Mouse (Mus musculus): ENCODE results near the gene Pusl1.
A peak's percentile ranks its signal among the peaks of the same experiment; 100 is the strongest.

The Pusl1 gene

DNA sequence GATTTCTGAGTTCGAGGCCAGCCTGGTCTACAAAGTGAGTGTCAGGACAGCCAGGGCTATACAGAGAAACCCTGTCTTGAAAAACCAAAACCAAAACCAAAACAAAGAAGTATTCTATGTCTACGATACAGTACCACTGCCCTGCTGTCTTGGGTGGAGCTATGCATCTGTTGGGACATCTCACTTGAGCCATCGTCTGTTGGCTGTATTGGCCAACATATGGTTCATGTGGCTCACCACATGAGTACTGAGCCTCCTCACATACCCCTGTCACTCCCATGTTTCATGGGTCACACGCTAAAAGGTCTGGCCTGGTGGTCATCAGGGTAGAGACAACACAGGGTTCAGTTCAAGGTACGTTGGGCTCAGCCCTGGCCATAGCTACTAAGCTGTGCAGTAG lies 5.3 kb downstream of the Pusl1 start:
- no peak for DNase-seq (ENCODE audit: low spot score)

DNA sequence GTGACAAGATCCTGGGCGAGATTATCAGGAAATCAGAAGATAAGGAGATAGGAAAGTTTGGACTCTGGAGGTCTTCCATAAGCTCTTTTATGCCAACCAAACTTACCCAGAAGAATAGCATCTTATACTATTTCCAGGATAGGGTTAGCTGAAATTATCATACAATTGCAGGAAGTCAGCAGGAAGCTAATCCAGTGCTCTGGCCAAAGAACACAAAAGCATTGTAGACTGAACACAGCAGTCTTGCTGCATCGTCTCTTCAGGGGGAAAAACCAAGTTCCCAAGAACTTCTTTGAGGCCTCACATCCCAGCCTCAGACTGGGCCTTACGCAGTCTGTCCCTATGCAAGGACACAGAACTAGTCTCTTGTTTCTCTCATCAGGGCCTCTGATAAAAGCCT lies 8.0 kb downstream of the Pusl1 start:
- DNase-seq (ENCODE audit: low spot score), result no peak

DNA sequence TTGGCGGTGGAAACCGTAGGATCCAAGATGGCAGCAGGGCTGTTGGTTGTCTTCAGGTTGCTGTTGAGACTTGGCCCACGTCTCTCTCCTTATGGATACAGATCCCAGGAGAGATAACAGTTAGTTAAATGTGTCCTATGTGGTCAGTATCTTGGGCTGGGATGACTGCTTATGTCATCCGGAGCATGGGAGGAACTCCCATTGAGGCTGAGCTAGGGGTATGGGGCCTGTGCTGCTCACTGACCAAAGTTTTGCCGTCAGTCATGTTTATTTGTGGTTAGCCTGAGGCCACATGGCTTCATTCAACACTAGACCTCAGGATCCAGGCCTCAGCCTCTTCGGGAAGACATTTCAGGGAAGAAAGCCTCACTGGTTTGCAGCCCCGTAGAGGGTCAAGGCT lies 20.2 kb downstream of the Pusl1 start:
- no peak for DNase-seq (ENCODE audit: low spot score)

DNA sequence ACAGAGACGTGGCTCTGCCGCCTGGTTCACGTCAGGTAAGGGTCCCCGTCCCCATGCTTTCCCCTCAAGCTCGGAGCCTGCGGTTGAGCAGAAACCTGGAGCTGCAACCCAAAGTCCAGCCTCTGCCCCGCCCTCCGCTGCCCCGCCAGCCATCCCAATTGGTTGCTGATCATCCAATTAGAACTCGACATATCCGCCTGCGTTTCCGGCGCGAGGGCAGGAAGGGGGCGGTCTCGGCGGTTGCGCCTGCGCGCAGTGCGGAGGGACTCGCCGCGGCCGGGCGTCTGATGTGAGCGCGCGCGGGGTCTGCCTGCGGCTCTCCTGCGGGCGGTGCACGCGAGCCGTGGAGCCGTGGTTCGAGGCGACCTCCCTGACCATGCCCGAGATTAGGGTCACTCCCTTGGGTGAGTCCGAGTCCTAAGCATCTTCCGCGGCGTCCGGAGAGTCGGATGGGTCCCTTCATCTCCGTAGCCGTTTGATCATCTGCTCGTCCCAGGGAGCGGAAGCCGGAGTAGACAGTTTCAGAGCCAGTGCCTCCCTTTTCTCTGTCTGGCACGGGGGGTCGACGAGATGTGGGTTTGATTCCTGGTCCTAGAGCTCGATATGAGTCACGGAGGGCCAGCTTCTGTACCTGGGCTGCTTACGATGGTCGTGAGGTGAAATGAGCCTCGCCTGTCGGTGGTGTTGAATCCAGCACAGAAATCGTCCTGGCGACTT lies 22.1 kb downstream of the Pusl1 start, which contains the start of the genes Cptp and Ints11:
Cptp (minus strand) TSS at position 124 of the 717 bp plus-strand sequence.
Ints11 (plus strand) TSS at position 230 of the 717 bp plus-strand sequence.
- peak; percentile 93 for DNase-seq (ENCODE audit: low spot score)

DNA sequence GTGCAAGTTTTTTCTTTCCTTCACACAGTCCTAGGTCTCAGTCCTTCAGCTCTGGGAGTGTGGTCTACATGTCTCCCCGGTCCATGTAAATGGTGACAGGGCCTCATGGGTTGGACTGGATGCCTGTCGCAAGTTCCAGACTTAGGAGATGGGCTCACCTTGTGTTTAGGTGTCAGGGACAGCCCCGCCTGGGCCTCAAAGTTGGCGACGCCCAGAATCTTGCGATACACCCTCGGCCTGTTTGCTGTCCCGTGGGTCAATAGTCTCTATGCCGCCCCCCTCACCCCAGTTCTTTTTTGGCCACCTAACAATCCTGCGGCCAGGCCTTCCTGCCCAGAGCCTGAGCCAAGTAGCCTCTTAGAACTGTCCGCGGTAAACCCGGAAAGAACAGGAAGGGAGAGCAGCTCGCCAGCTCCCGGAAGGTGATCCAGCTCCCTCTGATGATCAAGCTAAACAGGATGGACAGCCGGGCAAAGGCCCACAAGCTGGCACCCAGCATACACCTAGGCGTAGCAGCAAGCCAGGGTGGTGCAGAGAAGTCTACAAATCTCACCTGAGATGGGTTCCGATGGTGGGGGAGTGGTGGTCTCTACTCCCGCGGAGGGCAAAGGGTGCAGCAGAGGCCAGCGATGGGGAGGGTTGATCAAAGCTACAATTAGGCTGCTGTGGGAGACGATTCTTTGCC lies 22.8 kb downstream of the Pusl1 start:
- no peak for DNase-seq (ENCODE audit: low spot score)

DNA sequence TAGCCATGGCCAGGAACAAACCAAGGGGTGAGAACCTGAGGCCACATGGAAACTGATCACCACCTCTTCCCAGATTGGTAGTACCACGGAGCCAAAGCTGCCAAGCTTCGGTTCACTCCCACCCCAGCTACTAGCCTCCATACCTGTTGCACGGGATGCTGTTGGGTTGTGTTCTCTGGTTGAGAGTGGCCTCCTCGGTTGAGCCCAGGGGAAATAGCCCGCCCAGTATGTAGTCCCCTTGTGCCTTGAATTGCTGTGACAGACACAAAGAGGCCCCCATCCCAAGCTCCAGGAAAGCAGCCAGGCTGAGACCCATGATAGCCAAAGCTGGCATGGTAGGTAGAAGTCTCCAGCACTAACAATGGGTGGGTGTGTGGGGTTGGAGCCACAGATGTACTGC lies 28.6 kb downstream of the Pusl1 start, which contains the start of gene Tas1r3:
Tas1r3 (minus strand) TSS at position 362 of the 400 bp plus-strand sequence.
- no peak for DNase-seq (ENCODE audit: low spot score)

DNA sequence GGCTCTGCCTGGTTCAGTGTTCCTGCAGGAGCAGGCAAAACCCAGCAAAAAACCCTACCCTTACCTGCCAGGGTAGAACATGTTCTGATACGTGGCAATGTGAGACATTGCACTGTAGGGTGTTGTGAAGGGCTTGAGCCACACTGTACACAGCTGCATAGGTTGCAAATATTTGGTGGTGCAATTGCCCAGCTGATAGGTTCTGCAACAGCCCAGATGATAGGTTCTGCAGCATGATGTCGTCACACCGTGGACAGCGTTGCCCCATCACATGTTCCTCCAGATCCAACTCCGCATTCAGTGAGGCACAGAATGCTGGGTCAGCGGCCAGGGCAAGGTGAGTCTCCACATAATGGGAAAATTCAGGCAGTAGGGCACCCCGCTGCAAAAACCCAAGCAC lies 29.8 kb downstream of the Pusl1 start:
- DNase-seq (ENCODE audit: low spot score), result no peak

DNA sequence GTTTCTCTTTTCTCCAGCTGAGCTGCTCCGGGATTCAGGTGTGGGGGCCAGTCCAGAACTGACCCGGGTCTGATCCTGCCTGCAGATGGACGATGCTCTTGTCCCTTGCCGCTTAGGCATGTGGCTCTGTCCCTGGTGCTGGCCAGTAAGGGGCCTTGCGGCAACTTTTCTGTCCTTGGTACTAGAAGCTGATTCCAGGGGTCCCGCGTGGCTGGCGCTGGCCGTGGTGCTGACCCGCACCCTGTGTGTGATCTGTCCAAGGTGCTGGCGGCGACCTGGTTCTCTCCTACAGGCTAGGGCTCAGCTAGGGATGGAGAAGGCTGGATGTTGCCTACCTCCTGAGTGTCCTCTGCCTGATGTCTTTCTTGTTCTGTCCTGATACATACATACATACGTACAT lies 32.3 kb downstream of the Pusl1 start:
- DNase-seq (ENCODE audit: low spot score), result peak; percentile 58

DNA sequence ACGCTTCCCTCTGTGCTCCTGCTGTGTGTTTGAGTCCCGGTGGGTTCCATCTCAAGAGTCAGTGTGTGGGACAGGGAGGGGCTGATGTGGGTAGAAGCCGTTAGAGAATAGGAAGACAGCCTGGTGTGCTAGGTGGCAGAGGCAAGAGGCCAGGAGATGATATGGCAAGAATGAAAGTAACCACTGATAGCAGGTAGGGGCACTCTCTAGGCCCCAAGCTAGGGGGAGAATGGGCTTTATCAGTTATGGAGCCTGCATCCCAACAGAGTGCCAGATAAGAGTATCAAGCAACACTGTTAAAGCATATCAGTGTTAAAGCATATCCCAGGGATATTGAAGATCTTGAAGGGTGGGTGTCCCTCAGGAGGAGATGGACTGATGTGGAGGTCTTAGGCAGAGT lies 34.7 kb downstream of the Pusl1 start:
- DNase-seq (ENCODE audit: low spot score), result no peak

DNA sequence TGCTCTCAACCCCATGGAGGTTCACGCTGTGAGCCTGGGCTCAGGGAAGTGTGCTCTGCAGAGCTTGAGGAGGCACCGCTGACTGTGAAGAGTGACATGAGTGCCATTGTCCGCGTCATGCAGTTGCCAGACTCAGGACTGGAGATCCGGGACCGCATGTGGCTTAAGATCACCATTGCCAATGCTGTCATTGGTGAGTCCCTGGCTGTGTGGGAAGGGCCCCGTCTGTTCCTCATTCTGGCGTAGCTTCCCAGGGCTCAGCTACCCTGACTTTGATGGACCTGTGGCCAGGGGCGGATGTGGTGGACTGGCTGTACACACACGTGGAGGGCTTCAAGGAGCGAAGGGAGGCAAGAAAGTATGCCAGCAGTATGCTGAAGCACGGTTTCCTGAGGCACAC lies 35.5 kb downstream of the Pusl1 start:
- no peak for DNase-seq (ENCODE audit: low spot score)

DNA sequence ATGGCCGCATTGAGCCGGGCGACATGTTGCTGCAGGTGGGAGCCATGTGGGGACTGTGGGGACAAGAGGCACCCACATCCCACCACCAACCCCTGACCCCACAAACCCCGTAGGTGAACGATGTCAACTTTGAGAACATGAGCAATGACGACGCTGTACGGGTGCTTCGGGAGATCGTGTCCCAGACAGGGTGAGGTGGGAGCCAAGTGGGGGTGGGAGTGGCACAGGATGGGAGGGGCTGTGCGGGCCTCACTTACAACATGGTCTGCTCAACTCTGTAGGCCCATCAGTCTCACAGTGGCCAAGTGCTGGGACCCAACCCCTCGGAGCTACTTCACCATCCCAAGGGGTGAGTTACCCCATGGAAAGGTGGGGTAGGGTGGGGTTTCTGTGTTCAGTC lies 36.6 kb downstream of the Pusl1 start:
- DNase-seq (ENCODE audit: low spot score), result no peak

DNA sequence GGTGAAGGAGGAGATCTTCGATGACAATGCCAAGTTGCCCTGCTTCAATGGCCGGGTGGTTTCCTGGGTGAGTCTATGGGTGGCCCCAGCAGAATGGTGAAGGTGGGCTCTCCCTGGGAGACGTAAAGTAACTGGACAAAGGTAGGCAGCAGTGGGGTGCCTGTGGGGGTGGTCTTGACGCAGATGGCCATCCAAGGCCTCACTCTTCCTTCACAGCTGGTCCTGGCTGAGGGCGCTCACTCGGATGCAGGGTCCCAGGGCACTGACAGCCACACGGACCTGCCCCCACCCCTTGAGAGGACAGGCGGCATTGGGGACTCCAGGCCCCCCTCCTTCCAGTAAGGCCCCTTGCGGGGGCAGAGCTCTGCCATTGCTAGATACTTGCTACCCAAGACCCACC lies 38.2 kb downstream of the Pusl1 start:
- no peak for DNase-seq (ENCODE audit: low spot score)

DNA sequence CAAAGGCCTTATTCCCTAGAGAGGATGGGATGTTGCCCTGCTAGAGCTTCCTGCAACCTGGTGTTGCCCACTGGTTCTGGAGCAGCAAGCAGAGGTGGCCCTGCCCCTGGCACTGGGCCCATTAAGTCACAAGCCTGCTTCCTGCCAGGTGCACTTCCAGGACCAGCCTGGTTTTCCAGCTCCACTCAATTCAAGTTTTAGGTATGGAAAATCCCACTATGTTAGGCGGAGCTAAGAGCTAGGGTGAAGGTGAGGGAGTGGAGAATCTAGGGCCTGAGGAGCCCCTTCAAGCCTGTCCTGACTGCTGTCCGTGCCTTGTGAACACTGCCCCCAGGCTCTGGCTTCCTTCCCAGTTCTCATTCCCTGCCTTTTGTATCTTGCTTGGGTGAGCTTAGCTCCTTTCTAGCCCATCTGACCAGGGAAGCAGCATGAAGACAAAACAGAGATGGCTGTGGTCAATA lies 39.6 kb downstream of the Pusl1 start:
- DNase-seq (ENCODE audit: low spot score), result no peak

DNA sequence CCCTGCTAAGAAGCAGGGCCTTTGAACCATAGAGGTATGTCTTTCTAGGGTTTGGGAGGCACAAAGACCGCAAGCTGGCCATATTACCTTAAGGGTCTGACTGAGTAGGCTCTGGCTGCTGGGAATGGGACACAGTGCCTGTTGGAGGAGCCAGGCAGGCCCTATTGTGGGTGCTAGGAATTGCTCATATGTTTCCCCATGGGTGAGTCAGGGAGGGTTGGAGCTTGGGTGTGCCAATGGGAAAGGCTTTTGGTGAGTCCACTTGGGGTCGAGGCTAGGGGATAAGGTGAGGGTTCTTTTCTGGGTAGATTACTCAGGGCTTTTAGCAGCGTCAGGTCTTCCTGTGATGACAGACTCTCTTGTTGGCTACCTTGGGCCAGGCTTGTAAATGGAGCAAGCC lies 40.2 kb downstream of the Pusl1 start:
- no peak for DNase-seq (ENCODE audit: low spot score)

DNA sequence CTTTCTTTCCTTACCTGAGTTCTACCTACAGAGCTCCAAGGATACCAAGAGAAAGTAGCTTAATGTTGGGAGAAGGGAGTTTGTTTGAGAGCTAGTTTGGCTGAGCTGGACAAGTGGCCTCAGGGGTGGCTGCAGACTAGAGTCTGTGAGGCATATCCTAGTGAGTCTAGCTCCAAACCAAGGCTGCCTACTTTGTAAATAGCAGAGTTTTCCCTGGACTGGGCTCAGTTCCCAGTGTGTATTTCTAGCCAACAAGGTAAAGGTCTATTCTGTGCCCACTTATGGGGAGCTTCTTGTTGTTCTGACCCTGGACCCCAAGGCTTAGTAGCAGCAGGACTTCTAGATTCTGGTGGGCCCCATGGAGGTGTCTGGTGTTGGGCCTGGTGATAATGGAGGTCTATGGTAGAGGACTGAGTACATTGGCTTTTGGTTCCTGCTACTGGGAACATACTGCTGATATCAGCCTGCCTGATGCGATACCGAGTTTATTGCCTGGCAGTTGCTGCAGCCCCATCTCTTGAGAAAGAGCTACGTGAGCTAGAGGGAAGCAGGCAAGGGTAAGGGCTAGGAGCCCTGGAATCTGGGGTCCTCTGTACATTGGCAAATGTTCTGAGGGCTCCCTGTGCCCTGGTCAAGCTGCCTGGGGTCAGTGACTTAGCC lies 41.7 kb downstream of the Pusl1 start:
- DNase-seq (ENCODE audit: low spot score), result no peak

DNA sequence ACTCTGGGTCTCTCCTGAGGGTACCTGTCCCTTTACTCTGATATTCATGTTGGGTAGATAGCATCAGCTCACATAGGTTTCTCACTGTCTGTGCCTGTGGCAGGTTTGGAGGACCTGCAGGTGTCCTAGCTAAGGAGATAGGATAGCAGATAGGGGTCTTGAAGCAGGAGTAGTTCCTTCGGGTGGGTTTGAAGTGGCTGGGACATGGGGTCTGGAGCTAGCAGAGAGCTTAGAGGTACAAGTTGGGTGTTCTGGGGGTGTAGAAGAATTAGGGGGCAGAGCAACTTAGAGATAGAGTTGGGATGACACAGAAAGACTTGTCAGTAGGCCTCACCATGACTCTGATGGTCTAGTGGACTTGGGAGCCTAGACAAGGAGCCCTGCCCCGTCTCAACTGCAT lies 42.2 kb downstream of the Pusl1 start:
- no peak for DNase-seq (ENCODE audit: low spot score)

DNA sequence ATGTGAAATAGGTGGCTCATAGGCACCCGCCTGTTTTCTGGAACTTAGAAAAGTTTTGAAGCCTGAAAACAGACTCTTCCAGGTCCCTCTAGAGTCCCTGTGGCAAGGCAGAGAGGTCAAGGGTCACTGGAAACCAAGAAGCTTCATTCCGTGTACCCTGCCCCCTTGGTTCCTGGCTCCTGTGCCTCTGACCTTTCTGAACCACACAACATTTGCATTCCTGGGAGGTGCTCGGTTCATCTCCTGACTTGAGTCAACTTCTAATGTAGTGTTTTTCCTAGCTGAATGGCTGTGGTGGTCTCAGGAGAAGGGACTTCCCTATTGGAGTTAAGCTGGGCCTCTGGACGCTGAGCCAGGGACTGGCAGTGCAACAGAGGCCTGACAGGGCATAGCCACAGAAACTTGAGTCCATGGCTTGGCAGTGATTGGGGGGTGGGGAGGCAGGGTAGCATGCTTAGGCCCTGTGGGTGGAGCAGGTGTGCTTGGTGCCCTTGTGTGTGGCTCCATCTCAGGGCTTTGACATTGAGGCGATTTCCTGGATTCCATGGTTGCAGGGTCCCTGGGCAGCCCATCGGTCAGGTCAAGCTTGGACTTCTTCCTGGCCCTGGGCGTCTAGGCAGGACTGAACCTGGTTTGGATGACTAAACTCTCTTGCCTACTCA lies 43.0 kb downstream of the Pusl1 start:
- DNase-seq (ENCODE audit: low spot score), result no peak

DNA sequence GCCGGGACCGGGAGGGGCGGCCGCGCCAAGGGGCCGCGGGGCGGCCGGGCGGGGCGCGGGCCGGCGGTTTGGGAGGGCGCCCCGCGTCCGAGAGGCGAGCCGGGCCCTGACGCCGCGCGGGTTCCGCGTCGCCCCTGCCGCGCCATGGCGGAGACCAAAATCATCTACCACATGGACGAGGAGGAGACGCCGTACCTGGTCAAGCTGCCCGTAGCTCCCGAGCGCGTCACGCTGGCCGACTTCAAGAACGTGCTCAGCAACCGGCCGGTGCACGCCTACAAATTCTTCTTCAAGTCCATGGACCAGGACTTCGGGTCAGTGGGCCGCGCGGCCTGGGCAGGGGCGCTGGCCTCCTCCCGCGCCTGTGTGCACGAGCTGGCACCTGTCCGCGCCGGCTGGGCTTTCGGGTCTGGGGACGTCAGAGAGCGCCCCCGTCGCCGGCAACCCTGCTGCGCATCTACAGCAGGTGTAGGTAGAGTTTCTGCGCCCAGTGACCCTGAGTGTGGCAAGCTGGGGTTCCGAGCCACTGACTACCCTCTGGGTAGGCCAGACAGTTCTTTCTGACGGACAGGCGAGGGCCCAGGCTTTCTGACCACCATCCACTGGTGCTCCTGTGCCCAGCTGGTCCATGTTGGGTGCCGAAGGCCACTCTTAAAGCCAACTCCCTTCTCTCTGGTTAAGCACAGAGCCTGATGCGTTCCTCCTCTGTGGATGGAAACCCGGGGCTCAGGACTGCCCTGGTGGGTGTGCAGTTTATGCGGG lies 43.8 kb downstream of the Pusl1 start:
- DNase-seq (ENCODE audit: low spot score), result no peak

DNA sequence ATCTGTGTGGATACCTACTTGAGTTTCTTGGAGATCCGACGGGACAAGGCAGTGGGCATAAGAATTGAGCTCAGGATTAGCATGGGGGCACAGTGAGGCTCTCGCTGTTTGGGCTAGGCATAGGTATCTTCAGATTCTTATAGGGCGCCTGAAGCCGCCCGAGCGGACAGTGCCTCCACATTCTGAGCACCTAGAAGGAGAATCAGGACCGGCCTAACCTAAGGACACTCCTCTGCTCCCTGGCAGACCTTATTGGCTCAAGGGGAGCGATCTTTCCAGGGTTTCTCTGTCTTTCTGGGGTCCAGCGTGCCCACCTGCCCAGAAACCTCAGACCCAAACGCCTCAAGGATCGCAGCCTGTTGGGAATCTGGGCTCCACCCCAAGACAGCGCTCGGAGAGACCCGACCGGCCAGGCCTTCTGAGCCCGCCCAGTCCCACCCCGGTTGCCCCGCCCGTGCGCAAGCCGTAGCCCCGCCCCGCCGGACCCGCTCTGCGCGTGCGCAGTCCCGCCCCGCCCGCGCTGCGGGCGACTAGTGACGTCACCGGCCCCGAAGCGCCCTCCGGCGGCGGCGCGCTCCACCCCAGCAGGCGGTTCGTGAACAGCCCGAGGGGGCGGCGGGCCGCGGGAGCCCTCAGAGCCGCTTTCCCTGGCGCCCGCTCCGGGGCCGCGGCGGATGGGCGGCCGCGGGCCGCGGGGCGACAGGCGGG lies 44.6 kb downstream of the Pusl1 start, which contains the start of gene Dvl1:
Dvl1 (plus strand) TSS at position 532 of the 708 bp plus-strand sequence.
- DNase-seq (ENCODE audit: low spot score), result peak; percentile 88

DNA sequence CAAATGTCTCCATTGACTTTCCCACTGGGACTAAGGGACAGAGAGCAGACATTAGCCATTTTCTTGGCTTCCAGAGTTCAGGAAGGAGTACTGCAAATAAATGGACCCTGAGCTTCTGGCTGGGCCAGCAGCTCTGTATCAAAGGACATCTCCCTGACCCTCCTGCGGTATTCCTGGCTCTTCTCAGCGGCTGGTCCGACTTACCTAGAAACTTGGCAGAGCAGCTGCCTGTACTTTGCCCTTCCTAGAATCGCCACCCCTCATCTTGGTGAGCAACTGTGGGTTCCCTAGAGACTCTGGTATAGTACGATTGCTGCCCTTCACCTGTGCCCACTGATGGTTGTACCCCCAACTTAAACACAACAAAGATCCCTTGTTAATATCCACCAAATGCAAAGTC lies 48.4 kb downstream of the Pusl1 start:
- no peak for DNase-seq (ENCODE audit: low spot score)

Measured in ovary, adult 18-20 months (tissue).